Mouse (Mus musculus): ENCODE measurements around the gene Prpf6. TPM values are rescaled to one million over a fixed set of nuclear protein-coding genes. Genes with fewer than 3 reads are reported as not detected.

Gene Prpf6
- total RNA-seq, 1 experiment, result 67.8 TPM

- no peak for DNase-seq (ENCODE audit: low read depth, low spot score)
These were observed 18.4 kb upstream of the Prpf6 start for GRCm38 (mm10) chr2:181572921-181573920.

GRCm38 (mm10) chr2:181573961-181574360 is 17.7 kb upstream of the Prpf6 start:
- no peak overlapping the region for H3K4me3 ChIP-seq (ENCODE audit: insufficient read depth in 1 of 2, low read depth in 1 of 2, low read length in 2 of 2, poor library complexity in 1 of 2, severe bottlenecking in 1 of 2)
- H3K9ac ChIP-seq (ENCODE audit: insufficient read depth, low read depth, low read length, poor library complexity, severe bottlenecking), result no peak overlapping the region
- H3K36me3 ChIP-seq (ENCODE audit: control insufficient read depth, insufficient read depth, low read length, poor library complexity, severe bottlenecking), result no peaks in the 10 kb centered on the region; the same call in 1 of the 2 replicates
- TF ChIP-seq ZC3H11A (IDR thresholded peaks at IDR 0.05; ENCODE audit: borderline replicate concordance, low read depth, low read length), result no peak
- no peak for TF ChIP-seq MAFK (IDR thresholded peaks at IDR 0.05; ENCODE audit: insufficient read depth, low read depth, low read length)
- no peak for TF ChIP-seq HCFC1 (IDR thresholded peaks at IDR 0.05; ENCODE audit: borderline replicate concordance, insufficient read depth, low read length)
- no peak for TF ChIP-seq CHD2 (IDR thresholded peaks at IDR 0.05; ENCODE audit: low read depth, low read length)
- TF ChIP-seq ZNF384 (IDR thresholded peaks at IDR 0.05; ENCODE audit: low read depth, low read length), result no peak
- H3K27ac ChIP-seq (ENCODE audit: insufficient read depth, low read depth, low read length, poor library complexity, severe bottlenecking), result no peak overlapping the region
- no peaks in the 10 kb centered on the region for H3K9me3 ChIP-seq (ENCODE audit: control insufficient read depth, insufficient read depth, low read depth, low read length)
- in situ Hi-C loops (cut with MboI; ENCODE audit: low sequenced_read_pairs in 2 of 2, unreplicated experiment in 2 of 2), result no loop called here
- peaks cover 0 to 3% of the 10 kb centered on the region in 2 experiments; a peak in 1 of 4 replicates for H3K4me1 ChIP-seq (ENCODE audit: control insufficient read depth in 2 of 2, insufficient read depth in 2 of 2, low read length in 2 of 2, poor library complexity in 1 of 2)
- DNase-seq (ENCODE audit: low read depth, low spot score), result no peak

More at GRCm38 (mm10) chr2:181572921-181573920, 18.4 kb upstream of the Prpf6 start:
- no peak overlapping the region for H3K27ac ChIP-seq (ENCODE audit: insufficient read depth, low read depth, low read length, poor library complexity, severe bottlenecking)
- in situ Hi-C loops (cut with MboI; ENCODE audit: low sequenced_read_pairs in 2 of 2, unreplicated experiment in 2 of 2), result no loop called here
- H3K9ac ChIP-seq (ENCODE audit: insufficient read depth, low read depth, low read length, poor library complexity, severe bottlenecking), result no peak overlapping the region
- no peaks in the 10 kb centered on the region for H3K9me3 ChIP-seq (ENCODE audit: control insufficient read depth, insufficient read depth, low read depth, low read length)
- no peaks in the 10 kb centered on the region; the same call in 1 of the 2 replicates for H3K36me3 ChIP-seq (ENCODE audit: control insufficient read depth, insufficient read depth, low read length, poor library complexity, severe bottlenecking)
- peaks cover 0 to 3% of the 10 kb centered on the region in 2 experiments; a peak in 1 of 4 replicates for H3K4me1 ChIP-seq (ENCODE audit: control insufficient read depth in 2 of 2, insufficient read depth in 2 of 2, low read length in 2 of 2, poor library complexity in 1 of 2)
- H3K4me3 ChIP-seq (ENCODE audit: insufficient read depth in 1 of 2, low read depth in 1 of 2, low read length in 2 of 2, poor library complexity in 1 of 2, severe bottlenecking in 1 of 2), result no peak overlapping the region
- TF ChIP-seq ZNF384 (IDR thresholded peaks at IDR 0.05; ENCODE audit: low read depth, low read length), result no peak
- TF ChIP-seq HCFC1 (IDR thresholded peaks at IDR 0.05; ENCODE audit: borderline replicate concordance, insufficient read depth, low read length), result no peak
- no peak for TF ChIP-seq ZC3H11A (IDR thresholded peaks at IDR 0.05; ENCODE audit: borderline replicate concordance, low read depth, low read length)
- no peak for TF ChIP-seq MAFK (IDR thresholded peaks at IDR 0.05; ENCODE audit: insufficient read depth, low read depth, low read length)
- TF ChIP-seq CHD2 (IDR thresholded peaks at IDR 0.05; ENCODE audit: low read depth, low read length), result no peak

- in situ Hi-C loops (cut with MboI; ENCODE audit: low sequenced_read_pairs in 2 of 2, unreplicated experiment in 2 of 2), result no loop called here
- TF ChIP-seq ZC3H11A (IDR thresholded peaks at IDR 0.05; ENCODE audit: borderline replicate concordance, low read depth, low read length) (no peak), HCFC1 (IDR thresholded peaks at IDR 0.05; ENCODE audit: borderline replicate concordance, insufficient read depth, low read length) (no peak), MAFK (IDR thresholded peaks at IDR 0.05; ENCODE audit: insufficient read depth, low read depth, low read length) (no peak), CHD2 (IDR thresholded peaks at IDR 0.05; ENCODE audit: low read depth, low read length) (no peak), ZNF384 (IDR thresholded peaks at IDR 0.05; ENCODE audit: low read depth, low read length) (no peak)
- Histone ChIP-seq H3K9me3 (ENCODE audit: control insufficient read depth, insufficient read depth, low read depth, low read length) (no peaks in the 10 kb centered on the region), H3K9ac (ENCODE audit: insufficient read depth, low read depth, low read length, poor library complexity, severe bottlenecking) (no peak overlapping the region), H3K4me3 (ENCODE audit: insufficient read depth in 1 of 2, low read depth in 1 of 2, low read length in 2 of 2, poor library complexity in 1 of 2, severe bottlenecking in 1 of 2) (no peak overlapping the region), H3K36me3 (ENCODE audit: control insufficient read depth, insufficient read depth, low read length, poor library complexity, severe bottlenecking) (no peaks in the 10 kb centered on the region), H3K4me1 (ENCODE audit: control insufficient read depth in 2 of 2, insufficient read depth in 2 of 2, low read length in 2 of 2, poor library complexity in 1 of 2) (peaks cover 0 to 3% of the 10 kb centered on the region in 2 experiments; a peak in 1 of 4 replicates), H3K27ac (ENCODE audit: insufficient read depth, low read depth, low read length, poor library complexity, severe bottlenecking) (no peak overlapping the region)
- DNase-seq (ENCODE audit: low read depth, low spot score), result no peak
These were observed 16.6 kb upstream of the Prpf6 start for GRCm38 (mm10) chr2:181574921-181575545.

GRCm38 (mm10) chr2:181576613-181577012 is 15.1 kb upstream of the Prpf6 start:
- TF ChIP-seq HCFC1 (IDR thresholded peaks at IDR 0.05; ENCODE audit: borderline replicate concordance, insufficient read depth, low read length), result no peak
- TF ChIP-seq MAFK (IDR thresholded peaks at IDR 0.05; ENCODE audit: insufficient read depth, low read depth, low read length), result no peak
- no peak for TF ChIP-seq ZC3H11A (IDR thresholded peaks at IDR 0.05; ENCODE audit: borderline replicate concordance, low read depth, low read length)
- TF ChIP-seq CHD2 (IDR thresholded peaks at IDR 0.05; ENCODE audit: low read depth, low read length), result no peak
- TF ChIP-seq ZNF384 (IDR thresholded peaks at IDR 0.05; ENCODE audit: low read depth, low read length), result no peak
- no peak overlapping the region for H3K4me3 ChIP-seq (ENCODE audit: insufficient read depth in 1 of 2, low read depth in 1 of 2, low read length in 2 of 2, poor library complexity in 1 of 2, severe bottlenecking in 1 of 2)
- in situ Hi-C loops (cut with MboI; ENCODE audit: low sequenced_read_pairs in 2 of 2, unreplicated experiment in 2 of 2), result no loop called here
- DNase-seq (ENCODE audit: low read depth, low spot score), result no peak
- no peaks in the 10 kb centered on the region for H3K4me1 ChIP-seq (ENCODE audit: control insufficient read depth in 2 of 2, insufficient read depth in 2 of 2, low read length in 2 of 2, poor library complexity in 1 of 2)
- no peaks in the 10 kb centered on the region for H3K9me3 ChIP-seq (ENCODE audit: control insufficient read depth, insufficient read depth, low read depth, low read length)
- H3K27ac ChIP-seq (ENCODE audit: insufficient read depth, low read depth, low read length, poor library complexity, severe bottlenecking), result no peak overlapping the region
- no peaks in the 10 kb centered on the region for H3K36me3 ChIP-seq (ENCODE audit: control insufficient read depth, insufficient read depth, low read length, poor library complexity, severe bottlenecking)
- no peak overlapping the region for H3K9ac ChIP-seq (ENCODE audit: insufficient read depth, low read depth, low read length, poor library complexity, severe bottlenecking)
